Mouse (Mus musculus): Measurements from ENCODE around the gene Abcc4.

DNA sequence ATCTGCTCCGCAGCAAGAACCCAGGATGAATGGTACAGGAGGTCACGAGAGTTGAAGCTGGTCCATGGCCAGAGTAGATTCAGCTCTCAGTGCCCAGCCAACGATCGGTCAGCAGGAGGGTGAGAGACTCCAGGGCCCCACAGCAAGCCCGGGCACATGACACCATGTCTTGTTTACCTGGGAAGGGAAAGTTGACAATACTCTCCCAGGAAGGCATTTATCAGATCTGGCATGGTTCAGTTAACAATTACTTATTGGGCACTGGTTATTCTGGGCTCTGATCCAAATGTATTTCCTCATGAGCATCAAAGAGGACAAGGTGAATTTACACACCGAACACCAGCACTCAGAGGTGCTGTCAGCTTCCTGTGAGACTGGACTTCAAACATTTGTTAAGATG is 38.5 kb downstream of the Abcc4 start:
- TF ChIP-seq CTCF (IDR thresholded peaks at IDR 0.05; ENCODE audit: insufficient read depth, low read length) (no peak), POLR2A (IDR thresholded peaks at IDR 0.05; ENCODE audit: borderline replicate concordance, extremely low read depth, low read depth, low read length) (no peak)

All from lung, adult 2 months (tissue).